Mouse (Mus musculus): Measurements from ENCODE around the gene Epb41. TPM values are rescaled to one million over a fixed set of nuclear protein-coding genes. Genes with fewer than 3 reads are reported as not detected.

Gene Epb41
- polyA plus RNA-seq, 1 experiment from 2014 or later = 123 TPM

DNA sequence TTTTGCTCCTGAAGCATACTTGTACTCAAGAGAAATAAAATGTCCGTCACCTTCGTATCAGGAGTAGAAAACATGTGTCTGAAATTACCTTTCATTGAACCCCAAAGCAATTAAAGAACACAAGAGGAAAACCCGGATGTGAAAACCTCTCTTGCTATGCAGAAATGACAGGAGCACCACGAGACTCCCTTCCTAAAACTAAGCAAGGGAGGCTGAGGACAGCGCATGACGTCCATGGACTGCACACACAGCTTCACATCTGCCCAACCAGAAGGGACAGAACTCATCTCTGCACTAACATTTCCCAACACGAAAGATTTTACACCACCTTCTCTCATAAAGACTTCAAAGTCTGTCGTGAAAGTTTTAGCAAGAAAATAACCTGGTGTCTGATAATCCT lies 64.7 kb downstream of the Epb41 start:
- Histone ChIP-seq H3K27me3 (ENCODE audit: poor library complexity, severe bottlenecking) (no peaks in the 10 kb centered on the region), H3K27ac (no peak overlapping the region), H3K36me3 (replicated peaks) (peaks cover 23% of the 10 kb centered on the region), H3K4me3 (no peak overlapping the region), H3K9me3 (no peaks in the 10 kb centered on the region), H3K4me1 (peaks cover 12% of the 10 kb centered on the region)
- 91% methylated on average over 8 of the region's 8 CpGs for WGBS
- DNase-seq (ENCODE audit: extremely low spot score, low spot score) = no peak

DNA sequence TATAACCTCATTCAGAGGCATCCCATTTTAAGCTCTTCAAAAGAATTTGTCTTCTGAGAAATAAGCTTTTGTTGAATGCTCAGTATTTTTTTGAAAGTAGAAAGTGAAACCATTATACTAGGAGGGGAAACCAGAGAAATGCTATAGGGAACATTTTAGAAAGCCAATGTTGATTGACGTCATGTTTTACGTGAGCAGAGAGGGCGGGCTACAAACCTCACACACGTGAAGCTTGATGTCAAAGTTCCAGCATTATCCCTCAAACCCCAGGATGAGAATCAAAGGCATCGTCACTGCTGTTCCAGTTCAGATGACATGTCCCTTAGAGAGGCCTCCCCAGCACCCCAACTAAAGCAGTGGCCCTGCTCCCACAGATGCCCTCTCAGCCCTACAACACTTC lies 66.9 kb downstream of the Epb41 start:
- 92% methylated on average over 5 of the region's 5 CpGs for WGBS
- H3K27me3 ChIP-seq (ENCODE audit: poor library complexity, severe bottlenecking) = no peaks in the 10 kb centered on the region
- no peak for DNase-seq (ENCODE audit: extremely low spot score, low spot score)
- H3K4me3 ChIP-seq = no peak overlapping the region
- peaks cover 42% of the 10 kb centered on the region for H3K36me3 ChIP-seq (replicated peaks)
- H3K9me3 ChIP-seq = no peaks in the 10 kb centered on the region
- H3K4me1 ChIP-seq = peaks cover 12% of the 10 kb centered on the region
- H3K27ac ChIP-seq = no peak overlapping the region

DNA sequence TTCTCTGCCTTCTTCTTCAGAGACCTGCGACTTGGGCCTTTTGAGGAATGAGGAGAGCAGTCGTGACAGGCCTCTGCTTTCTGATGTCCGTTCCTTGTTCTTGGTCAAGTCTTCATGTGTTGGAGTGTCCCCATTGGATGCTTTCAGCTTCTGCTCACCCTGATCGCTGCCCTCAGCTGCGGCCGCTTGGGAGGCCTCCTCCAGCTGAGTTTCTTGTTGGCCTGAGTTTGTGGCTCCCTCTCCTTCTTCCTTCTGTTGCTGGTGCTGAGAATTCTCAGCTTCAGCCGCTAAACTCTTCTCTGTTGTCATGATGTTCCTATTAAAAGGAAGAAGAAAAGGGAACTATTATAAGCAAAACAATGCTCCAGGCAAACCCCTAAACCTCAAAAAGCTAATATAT lies 68.0 kb downstream of the Epb41 start:
- Histone ChIP-seq H3K36me3 (replicated peaks) (peaks cover 53% of the 10 kb centered on the region), H3K9me3 (no peaks in the 10 kb centered on the region), H3K27me3 (ENCODE audit: poor library complexity, severe bottlenecking) (no peaks in the 10 kb centered on the region), H3K4me1 (peaks cover 12% of the 10 kb centered on the region), H3K4me3 (no peak overlapping the region), H3K27ac (no peak overlapping the region)
- no peak for DNase-seq (ENCODE audit: extremely low spot score, low spot score)
- WGBS = 92% methylated on average over 7 of the region's 7 CpGs

DNA sequence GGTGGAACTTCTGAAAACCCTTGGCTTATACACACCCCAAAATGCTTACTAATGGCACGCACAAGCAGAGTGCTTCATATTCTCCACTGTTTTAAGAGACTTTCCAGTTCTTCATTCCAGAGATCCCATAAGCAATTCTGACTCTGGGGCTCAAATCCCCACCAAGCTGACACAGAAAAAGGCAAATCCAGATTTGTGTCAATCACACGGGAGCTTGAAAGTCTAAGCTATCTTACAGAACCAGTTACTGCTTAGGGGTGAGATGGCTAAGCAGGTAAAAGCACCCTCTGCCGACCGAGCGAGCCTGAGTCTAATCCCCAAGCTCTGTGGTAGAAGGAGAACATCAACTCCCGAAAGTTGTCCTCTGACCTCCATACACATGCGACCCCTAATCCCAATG lies 76.5 kb downstream of the Epb41 start:
- no peaks in the 10 kb centered on the region for H3K27me3 ChIP-seq (ENCODE audit: poor library complexity, severe bottlenecking)
- H3K4me1 ChIP-seq = no peaks in the 10 kb centered on the region
- H3K36me3 ChIP-seq (replicated peaks) = peaks cover 79% of the 10 kb centered on the region
- no peak overlapping the region for H3K4me3 ChIP-seq
- no peaks in the 10 kb centered on the region for H3K9me3 ChIP-seq
- H3K27ac ChIP-seq = no peak overlapping the region
- 88% methylated on average over 7 of the region's 7 CpGs for WGBS
- DNase-seq (ENCODE audit: extremely low spot score, low spot score) = no peak

DNA sequence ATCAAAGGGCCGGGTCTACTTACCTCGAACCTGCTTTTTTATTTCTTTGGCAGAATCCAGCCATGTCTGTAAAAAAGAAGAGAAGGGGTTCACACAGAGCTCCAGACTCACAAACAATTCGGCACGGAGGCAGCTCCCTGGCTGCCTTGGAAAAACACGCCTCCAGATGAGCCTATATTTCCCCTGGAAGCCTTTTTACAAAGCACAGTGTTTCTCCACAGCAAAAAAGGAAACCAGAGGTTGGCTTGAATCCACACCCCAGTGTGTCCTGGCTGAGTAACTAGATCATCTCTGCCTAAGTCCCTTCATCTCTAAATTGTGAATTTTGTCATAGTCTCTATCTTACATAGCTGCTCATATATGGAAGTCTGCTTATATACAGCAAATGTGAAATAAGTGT lies 77.6 kb downstream of the Epb41 start:
- 85% methylated on average over 5 of the region's 5 CpGs for WGBS
- Histone ChIP-seq H3K4me1 (no peaks in the 10 kb centered on the region), H3K4me3 (no peak overlapping the region), H3K27ac (no peak overlapping the region), H3K9me3 (no peaks in the 10 kb centered on the region), H3K27me3 (ENCODE audit: poor library complexity, severe bottlenecking) (no peaks in the 10 kb centered on the region), H3K36me3 (replicated peaks) (peaks cover 72% of the 10 kb centered on the region)
- no peak for DNase-seq (ENCODE audit: extremely low spot score, low spot score)

DNA sequence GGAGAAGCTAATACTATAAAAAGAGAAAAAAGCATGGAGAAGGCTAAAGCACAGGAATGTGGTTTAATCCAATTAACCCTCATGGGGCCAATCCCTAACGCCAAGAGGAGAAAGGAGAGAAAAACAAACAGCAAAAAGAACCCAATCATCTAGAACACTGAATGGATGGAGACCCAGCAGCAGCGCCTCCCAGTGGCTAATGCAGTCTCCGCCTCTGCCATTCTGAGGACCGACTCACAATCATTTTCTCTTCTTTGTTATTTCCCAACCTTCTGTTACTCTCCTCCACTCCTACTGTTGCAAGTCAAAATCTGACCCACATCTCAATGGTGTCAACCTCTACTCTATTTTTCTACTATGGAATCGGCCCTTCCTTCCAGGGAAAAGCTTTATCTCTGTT lies 78.1 kb downstream of the Epb41 start:
- Histone ChIP-seq H3K27ac (no peak overlapping the region), H3K9me3 (no peaks in the 10 kb centered on the region), H3K36me3 (replicated peaks) (peaks cover 72% of the 10 kb centered on the region), H3K4me3 (no peak overlapping the region), H3K4me1 (no peaks in the 10 kb centered on the region), H3K27me3 (ENCODE audit: poor library complexity, severe bottlenecking) (no peaks in the 10 kb centered on the region)
- DNase-seq (ENCODE audit: extremely low spot score, low spot score) = no peak
- 37% methylated on average over 5 of the region's 5 CpGs for WGBS

DNA sequence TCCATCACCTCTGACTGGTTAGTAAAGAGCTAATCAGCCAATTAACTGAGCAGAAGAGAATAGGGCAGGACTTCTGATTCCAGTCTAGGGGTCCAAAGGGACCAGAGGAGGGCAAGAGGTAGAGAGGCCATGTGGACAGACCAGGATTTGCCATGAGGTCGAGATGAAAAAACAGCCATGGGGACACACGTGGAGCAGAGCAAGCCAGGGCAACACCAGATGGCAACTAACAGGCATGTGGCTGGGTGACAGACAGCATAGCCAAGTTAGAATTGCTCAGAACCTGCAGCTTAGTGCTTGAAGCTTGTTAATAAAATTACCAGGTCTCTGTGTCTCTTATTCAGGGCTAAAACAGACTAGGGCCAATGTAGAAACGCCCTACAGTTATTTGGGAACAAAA lies 81.3 kb downstream of the Epb41 start:
- Histone ChIP-seq H3K36me3 (replicated peaks) (peaks cover 70% of the 10 kb centered on the region), H3K27ac (no peak overlapping the region), H3K27me3 (ENCODE audit: poor library complexity, severe bottlenecking) (no peaks in the 10 kb centered on the region), H3K4me1 (no peaks in the 10 kb centered on the region), H3K4me3 (no peak overlapping the region), H3K9me3 (no peaks in the 10 kb centered on the region)
- DNase-seq (ENCODE audit: extremely low spot score, low spot score) = no peak
- WGBS = 82% methylated on average over 3 of the region's 3 CpGs

DNA sequence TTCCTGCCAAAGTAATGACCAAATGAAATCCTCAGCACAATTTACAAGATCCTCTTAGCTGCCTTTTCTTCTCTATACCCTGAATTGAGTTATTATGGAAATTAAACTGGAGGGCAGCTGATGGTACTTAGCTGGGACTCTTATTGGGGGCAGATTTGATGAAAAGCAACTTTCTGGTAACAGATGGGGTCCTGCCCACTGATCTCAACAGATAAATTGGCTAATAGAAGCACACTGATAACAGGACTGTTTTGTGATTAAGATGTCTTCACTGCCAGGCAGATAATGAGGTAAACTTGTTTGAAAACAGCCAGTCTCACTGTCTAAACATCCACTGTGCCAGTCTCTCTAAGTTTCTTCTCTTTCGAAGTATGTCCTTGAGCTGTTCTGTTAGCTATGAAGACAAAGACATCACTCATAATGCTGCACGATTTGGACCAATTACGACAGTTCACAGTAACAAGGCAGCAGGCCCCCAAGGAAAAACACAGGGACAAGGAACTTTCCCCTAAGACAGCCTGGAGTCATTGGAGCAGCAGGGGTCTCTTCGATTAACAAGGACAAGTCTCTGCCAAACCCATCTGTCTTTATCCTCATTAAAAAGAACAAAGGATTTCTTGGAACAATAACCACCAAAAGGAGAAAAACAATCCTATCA lies 92.1 kb downstream of the Epb41 start:
- no peaks in the 10 kb centered on the region for H3K9me3 ChIP-seq
- H3K36me3 ChIP-seq (replicated peaks) = peaks cover 69% of the 10 kb centered on the region
- no peak overlapping the region for H3K4me3 ChIP-seq
- WGBS = 8% methylated on average over 4 of the region's 4 CpGs
- H3K27ac ChIP-seq = peak overlapping the region; percentile 2; the same call in 1 of the 2 replicates
- DNase-seq (ENCODE audit: extremely low spot score, low spot score) = peak; percentile 37
- H3K4me1 ChIP-seq = peaks cover 22% of the 10 kb centered on the region
- peaks cover 25% of the 10 kb centered on the region; the same call in 1 of the 2 replicates for H3K27me3 ChIP-seq (ENCODE audit: poor library complexity, severe bottlenecking)

DNA sequence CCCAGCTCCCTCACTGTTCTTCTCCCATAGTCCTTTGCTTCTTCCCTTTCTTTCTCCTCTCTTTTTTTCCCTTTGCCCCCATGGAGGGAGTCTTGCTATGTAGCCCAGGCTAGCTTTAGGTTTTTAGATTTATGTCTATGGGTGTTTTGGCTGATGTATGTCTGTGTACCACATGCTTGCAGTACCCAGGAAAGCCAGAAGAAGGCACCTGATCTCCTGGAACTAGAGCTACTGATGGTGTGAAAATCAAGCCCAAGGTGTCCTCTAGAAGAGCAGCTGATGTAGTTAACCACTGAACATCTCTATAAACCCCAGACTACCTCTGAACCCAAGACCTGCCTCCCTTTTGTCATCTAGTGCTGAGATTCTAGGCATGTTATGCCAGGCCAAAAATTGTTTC lies 93.4 kb downstream of the Epb41 start:
- peaks cover 70% of the 10 kb centered on the region for H3K36me3 ChIP-seq (replicated peaks)
- H3K4me3 ChIP-seq = no peak overlapping the region

DNA sequence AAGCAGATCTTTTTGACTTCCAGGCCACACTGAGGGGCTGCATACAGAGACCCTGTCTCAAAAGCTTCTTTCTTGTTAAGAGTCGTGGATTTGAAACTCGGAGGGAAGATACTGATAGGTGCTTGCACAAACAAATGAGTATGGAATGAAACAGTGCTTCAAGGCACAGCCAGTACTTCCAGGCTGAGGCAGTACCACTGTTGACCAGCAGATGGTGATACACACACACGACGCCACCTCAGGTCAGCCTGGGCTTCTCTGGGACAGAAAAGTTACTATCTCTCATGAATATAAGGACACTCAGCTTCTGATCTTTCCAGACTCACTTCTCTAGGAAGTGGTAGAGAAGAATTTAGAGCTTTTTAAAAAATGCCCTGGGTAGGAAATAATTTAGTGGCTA lies 97.9 kb downstream of the Epb41 start:
- H3K9me3 ChIP-seq = no peaks in the 10 kb centered on the region
- H3K4me3 ChIP-seq = no peak overlapping the region
- H3K27me3 ChIP-seq (ENCODE audit: poor library complexity, severe bottlenecking) = peaks cover 7% of the 10 kb centered on the region; the same call in 1 of the 2 replicates
- H3K36me3 ChIP-seq (replicated peaks) = peaks cover 96% of the 10 kb centered on the region
- DNase-seq (ENCODE audit: extremely low spot score, low spot score) = peak; percentile 71
- no peak overlapping the region for H3K27ac ChIP-seq
- peaks cover 3% of the 10 kb centered on the region; the same call in 1 of the 2 replicates for H3K4me1 ChIP-seq
- 37% methylated on average over 4 of the region's 4 CpGs for WGBS

More for the DNA sequence above, 93.4 kb downstream of the Epb41 start:
- Histone ChIP-seq H3K9me3 (no peaks in the 10 kb centered on the region), H3K27me3 (ENCODE audit: poor library complexity, severe bottlenecking) (peaks cover 25% of the 10 kb centered on the region; the same call in 1 of the 2 replicates), H3K27ac (no peak overlapping the region), H3K4me1 (peaks cover 22% of the 10 kb centered on the region)
- no peak for DNase-seq (ENCODE audit: extremely low spot score, low spot score)

DNA sequence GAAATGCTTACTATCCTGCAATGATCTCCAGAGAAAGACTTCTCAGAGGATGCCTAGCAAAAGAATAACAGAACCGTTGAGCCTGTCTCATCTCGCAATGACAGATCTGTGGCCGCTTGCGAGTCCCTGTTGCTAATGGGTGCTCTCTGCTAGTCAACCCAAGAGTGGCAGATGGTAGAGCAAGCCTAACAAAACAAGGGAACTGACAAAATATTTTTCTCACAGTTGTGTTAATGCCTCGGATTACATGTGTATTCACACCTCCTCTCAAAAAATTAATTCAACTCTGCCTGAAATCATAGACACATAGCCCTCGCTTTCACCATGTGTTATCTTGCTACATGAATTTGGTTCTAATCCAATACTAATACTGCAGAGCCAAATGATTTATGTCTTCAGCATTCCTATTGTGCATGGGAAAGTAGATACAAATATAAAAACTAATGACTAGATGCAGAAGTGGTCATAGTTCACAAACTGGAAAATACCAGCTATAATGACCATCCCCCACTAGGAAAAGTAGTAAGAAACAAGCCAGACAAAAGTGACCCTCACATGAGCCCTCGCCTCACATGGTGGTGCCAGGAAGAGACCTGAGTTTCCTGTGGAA lies 104.8 kb downstream of the Epb41 start:
- H3K9me3 ChIP-seq = no peaks in the 10 kb centered on the region
- WGBS = 92% methylated on average over 7 of the region's 7 CpGs
- peaks cover 96% of the 10 kb centered on the region for H3K36me3 ChIP-seq (replicated peaks)
- no peaks in the 10 kb centered on the region for H3K4me1 ChIP-seq
- no peak for DNase-seq (ENCODE audit: extremely low spot score, low spot score)
- no peak overlapping the region for H3K4me3 ChIP-seq
- no peak overlapping the region for H3K27ac ChIP-seq
- no peaks in the 10 kb centered on the region for H3K27me3 ChIP-seq (ENCODE audit: poor library complexity, severe bottlenecking)

DNA sequence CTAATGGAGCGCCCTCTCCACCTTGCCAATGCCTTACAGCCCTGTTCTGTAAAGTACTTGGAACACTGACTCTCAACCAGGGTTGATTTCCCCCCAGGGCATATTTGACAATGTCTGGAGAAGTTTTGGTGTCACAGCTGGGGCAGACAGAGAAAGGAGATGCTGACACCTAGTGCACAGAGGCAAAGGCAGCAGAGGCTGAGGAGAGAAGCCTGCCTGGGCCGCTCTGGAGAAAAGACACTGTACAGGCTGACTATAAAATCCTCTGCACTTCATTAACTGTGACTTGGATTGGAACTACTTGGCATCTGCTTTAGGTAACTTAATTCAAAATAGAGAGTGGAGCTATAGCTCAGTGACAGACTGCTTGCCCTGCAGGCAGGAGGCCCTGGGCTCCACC lies 106.2 kb downstream of the Epb41 start:
- Histone ChIP-seq H3K4me3 (no peak overlapping the region), H3K4me1 (no peaks in the 10 kb centered on the region), H3K27me3 (ENCODE audit: poor library complexity, severe bottlenecking) (no peaks in the 10 kb centered on the region), H3K9me3 (no peaks in the 10 kb centered on the region), H3K27ac (no peak overlapping the region), H3K36me3 (replicated peaks) (peaks cover 96% of the 10 kb centered on the region)
- no peak for DNase-seq (ENCODE audit: extremely low spot score, low spot score)
- 94% methylated on average over 2 of the region's 2 CpGs for WGBS

DNA sequence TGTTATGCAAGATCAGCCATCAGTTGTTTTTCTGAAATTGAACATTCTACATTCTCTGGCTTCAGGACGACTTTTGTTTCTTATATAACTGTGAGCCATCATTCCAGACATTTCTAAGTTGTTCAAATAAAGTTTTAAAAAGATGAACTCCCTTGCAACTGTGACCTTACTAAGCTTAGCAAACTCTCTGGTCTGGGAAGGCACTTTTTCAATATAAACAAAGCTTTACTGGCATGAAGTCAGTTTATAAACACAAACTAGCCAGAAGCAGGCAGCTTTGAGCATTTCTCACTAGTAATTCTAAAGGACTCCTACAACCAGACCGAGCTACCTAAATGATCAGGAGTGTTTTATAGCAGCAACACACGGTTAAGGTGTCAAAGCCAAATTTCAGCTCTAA lies 118.0 kb downstream of the Epb41 start:
- WGBS = 91% methylated on average over 3 of the region's 3 CpGs
- DNase-seq (ENCODE audit: extremely low spot score, low spot score) = no peak
- no peak overlapping the region for H3K4me3 ChIP-seq
- H3K27me3 ChIP-seq (ENCODE audit: poor library complexity, severe bottlenecking) = no peaks in the 10 kb centered on the region
- H3K9me3 ChIP-seq = no peaks in the 10 kb centered on the region
- H3K4me1 ChIP-seq = no peaks in the 10 kb centered on the region
- H3K27ac ChIP-seq = no peak overlapping the region
- H3K36me3 ChIP-seq (replicated peaks) = peaks cover 83% of the 10 kb centered on the region
